Mouse (Mus musculus): ENCODE results near the gene Tnfrsf21. TPM values are rescaled to one million over a fixed set of nuclear protein-coding genes. Genes with fewer than 3 reads are reported as not detected.

Tnfrsf21 gene
- total RNA-seq, 2 experiments from 2014 or later: 13.6 to 14.9 TPM

- DNase-seq: no peak
These were observed 8.7 kb downstream of the Tnfrsf21 start for GRCm38 (mm10) chr17:43025048-43025447.

DNA sequence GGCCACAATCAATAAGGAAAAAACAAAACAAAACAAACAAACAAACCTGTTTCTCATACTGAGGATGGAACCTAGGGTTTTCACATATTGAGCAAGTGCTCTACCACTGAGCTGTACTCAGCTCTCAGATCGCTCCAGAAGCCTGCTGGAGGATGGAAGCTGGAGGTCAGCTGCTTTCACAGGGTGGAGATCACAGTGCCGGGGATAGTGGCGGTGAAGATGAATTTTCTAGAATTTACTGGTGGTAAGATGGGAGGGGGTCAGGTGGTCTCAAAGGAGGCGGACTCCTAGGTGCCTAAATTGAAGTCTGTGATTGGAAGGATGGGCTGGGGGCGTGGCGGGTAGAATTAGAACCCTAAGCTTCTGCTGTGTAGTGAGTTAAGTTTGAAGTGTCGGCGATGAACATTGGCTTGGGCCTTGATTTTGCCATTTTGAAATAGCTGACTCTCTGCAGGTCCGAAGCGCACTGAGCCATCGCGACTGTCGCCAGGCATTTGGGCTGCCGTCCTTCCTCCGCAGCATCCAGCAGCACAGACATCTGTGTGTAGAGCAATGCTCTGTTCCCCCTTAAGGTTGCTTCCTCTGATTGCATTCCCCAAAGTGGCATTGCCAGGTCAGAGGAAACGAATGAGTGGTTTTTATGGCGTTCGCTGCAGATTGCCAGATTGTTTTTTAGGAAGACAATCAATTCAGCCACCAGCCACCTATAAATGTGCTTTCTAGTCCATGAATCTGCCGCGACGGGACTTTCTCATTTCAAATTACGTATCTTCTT, 9.7 kb downstream of the Tnfrsf21 start:
- no peak for DNase-seq

- DNase-seq: no peak
These were observed 10.4 kb downstream of the Tnfrsf21 start for GRCm38 (mm10) chr17:43026708-43027107.

GRCm38 (mm10) chr17:43029546-43029945, 13.2 kb downstream of the Tnfrsf21 start:
- no peak for DNase-seq

GRCm38 (mm10) chr17:43030290-43030689, 13.9 kb downstream of the Tnfrsf21 start:
- no peak for DNase-seq

DNA sequence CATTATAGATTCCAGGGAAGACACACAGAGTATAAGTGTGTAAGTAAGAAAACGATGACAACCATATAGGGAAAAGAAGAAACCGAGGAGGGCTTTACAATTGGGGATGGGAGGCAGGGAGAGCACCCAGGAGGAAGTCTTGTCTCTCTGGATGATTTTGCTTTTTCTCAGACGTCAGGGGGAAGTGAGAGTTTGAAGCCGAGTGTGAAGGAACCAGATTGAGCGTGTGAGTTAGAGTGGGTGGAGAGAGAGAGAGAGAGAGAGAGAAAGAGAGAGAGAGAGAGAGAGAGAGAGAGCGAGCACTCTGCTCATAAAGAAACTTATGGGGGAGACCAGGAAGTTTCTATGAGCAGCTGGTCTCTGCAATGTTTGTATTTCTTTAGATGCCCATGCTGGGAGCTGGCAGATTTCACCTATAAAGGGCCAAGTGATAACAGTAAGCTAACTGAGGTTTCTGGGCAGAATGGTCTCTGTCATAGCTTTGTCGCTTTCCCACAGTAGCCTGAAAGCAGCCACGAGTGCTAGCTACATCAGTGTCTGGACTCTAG, 16.2 kb downstream of the Tnfrsf21 start:
- peak in 1 of 2 experiments; percentile 35 for DNase-seq

GRCm38 (mm10) chr17:43035386-43035785, 19.0 kb downstream of the Tnfrsf21 start:
- no peak for DNase-seq

- DNase-seq: peak in 1 of 2 experiments; percentile 51
These were observed 19.9 kb downstream of the Tnfrsf21 start for GRCm38 (mm10) chr17:43036058-43036757.

DNA sequence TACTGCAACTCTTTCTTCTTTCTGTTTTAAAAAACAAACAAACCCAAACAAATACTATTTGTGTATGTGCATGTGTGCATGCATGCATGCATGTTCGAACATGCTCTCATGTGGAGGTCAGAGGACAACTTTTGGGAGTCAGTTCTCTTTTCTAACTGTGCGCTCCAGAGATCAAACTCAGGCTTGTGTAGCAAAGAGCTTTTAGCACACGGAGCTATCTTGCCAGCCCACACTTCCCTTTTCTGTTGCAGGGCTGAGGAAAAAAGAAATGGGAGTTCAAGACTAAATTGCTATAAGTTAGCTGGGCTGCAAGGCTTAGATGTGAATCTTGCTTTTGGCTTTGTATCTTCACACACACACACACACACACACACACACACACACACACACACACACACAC, 24.2 kb downstream of the Tnfrsf21 start:
- no peak for DNase-seq

DNA sequence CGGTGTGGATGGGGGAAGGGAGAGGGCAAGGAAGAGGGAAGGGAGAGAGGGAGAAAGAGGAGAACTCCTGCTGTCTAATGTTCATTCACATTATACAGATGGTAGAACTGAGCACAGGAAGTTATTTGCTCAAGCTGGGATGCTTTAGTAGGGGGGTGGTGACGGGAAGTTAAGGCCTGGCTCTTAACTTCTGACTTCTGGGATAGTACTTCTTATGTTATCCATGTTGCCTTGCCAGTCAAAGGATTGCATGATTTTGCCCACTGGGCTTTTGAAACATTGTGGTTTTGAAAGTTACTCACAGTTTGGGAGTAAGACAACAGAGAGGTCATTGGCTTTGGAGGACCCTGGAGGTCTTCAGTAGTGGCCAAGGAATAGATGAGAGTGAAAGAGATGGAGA, 34.3 kb downstream of the Tnfrsf21 start:
- DNase-seq: no peak

- DNase-seq: no peak
These were observed 36.4 kb downstream of the Tnfrsf21 start for GRCm38 (mm10) chr17:43052791-43053190.

GRCm38 (mm10) chr17:43053943-43054342, 37.6 kb downstream of the Tnfrsf21 start:
- DNase-seq: no peak

GRCm38 (mm10) chr17:43058277-43059025, 42.1 kb downstream of the Tnfrsf21 start:
- DNase-seq: no peak

DNA sequence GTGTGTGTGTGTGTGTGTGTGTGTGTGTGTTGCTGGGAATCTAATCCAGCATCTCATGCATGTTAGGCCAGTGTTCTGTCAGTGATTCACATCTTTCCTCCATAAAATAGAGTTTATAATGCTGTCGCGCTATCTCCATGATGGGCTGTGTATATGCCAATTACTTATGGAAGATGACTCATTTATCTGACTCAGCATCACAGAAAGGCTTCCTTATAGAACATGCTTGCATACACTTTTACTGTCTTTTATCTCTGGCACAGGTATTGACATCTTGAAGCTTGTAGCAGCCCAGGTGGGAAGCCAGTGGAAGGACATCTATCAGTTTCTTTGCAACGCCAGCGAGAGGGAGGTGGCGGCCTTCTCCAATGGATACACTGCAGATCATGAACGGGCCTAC, 48.4 kb downstream of the Tnfrsf21 start:
- no peak for DNase-seq

- no peak for DNase-seq
These were observed 52.6 kb downstream of the Tnfrsf21 start for GRCm38 (mm10) chr17:43068846-43069553.

- no peak for DNase-seq
These were observed 54.6 kb downstream of the Tnfrsf21 start for GRCm38 (mm10) chr17:43070946-43071345.

- peak in 1 of 2 experiments; percentile 20 for DNase-seq
These were observed 55.9 kb downstream of the Tnfrsf21 start for GRCm38 (mm10) chr17:43072142-43072786.

DNA sequence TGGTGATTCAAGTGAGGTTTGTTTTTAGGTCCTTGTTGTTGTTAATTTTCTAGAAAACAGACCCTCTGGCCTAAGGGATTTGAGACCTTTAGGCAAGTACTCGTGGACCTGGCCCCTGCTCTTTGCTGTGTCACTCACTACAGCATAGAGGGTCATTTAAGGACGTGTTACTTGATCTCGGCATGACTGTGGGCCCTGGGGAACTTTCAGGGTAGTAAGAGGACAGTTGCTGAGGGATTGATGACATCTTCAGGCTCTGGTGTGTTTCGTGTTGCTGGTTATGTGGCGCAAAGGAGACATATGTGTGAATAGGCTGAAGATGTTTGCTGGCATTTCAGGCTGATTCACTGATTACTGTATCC, 56.4 kb downstream of the Tnfrsf21 start:
- DNase-seq: no peak

GRCm38 (mm10) chr17:43074391-43074790, 58.0 kb downstream of the Tnfrsf21 start:
- no peak for DNase-seq

DNA sequence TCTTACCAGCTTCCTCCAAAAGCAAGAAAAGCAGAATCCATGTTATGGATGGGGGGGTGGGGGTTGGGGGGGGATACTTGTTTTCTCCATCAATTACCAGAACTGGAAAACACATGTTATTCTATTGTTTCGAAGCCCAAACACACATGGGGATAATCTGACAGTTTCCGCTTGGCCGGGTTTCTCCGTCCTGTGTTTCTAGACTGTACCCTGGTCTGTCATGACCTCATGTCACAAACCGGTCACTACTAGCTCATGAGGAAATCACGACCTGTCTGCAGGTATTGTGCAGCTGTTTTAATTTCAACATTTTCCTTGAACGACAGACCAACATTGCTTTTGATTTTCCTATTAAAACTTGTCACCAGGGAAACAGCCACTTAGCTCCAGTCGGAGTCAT, 58.7 kb downstream of the Tnfrsf21 start:
- peak in 1 of 2 experiments; percentile 46 for DNase-seq

GRCm38 (mm10) chr17:43075937-43076336, 59.6 kb downstream of the Tnfrsf21 start:
- DNase-seq: no peak
